Mouse (Mus musculus) liver, adult 2 months (tissue): ENCODE measurements around the gene Afdn. TPM values are rescaled to one million over a fixed set of nuclear protein-coding genes. Genes with fewer than 3 reads are reported as not detected.
"Not testable (repeated sequence)": the region's sequence is repeated elsewhere in the genome, so short reads cannot be mapped to it uniquely, and the experiment has no call there.

Experiments used
- DNase-seq: peaks from one replicate; pipeline ENCODE4 v3.0.0-alpha.2; 2011; ENCODE audit warnings: low read depth, low spot score; ENCODE audit errors: extremely low read depth
- H3K27ac ChIP-seq: fragments of 200-500 bp; replicated peaks from 2 replicates; pipeline ENCODE4 v1.5.1; 2012; ENCODE audit warnings: low read depth, mild to moderate bottlenecking, control low read depth, inconsistent platforms, low read length; ENCODE audit not compliant: insufficient read depth
- H3K27me3 ChIP-seq: fragments of 200-500 bp; 2 replicates; pipeline ENCODE4 v1.6.1; 2012; ENCODE audit warnings: mild to moderate bottlenecking, moderate library complexity, low read length, inconsistent platforms; ENCODE audit not compliant: control insufficient read depth, insufficient read depth
- H3K36me3 ChIP-seq: fragments of 200-500 bp; 2 replicates; pipeline ENCODE4 v1.6.1; 2012; ENCODE audit warnings: low read length, inconsistent platforms; ENCODE audit not compliant: control insufficient read depth, insufficient read depth
- H3K4me1 ChIP-seq: fragments of 200-500 bp; 2 replicates; pipeline ENCODE4 v1.6.1; 2011; ENCODE audit warnings: low read length; ENCODE audit not compliant: control insufficient read depth, insufficient read depth
- H3K4me3 ChIP-seq: fragments of 200-500 bp; 2 replicates; pipeline ENCODE4 v1.5.1; 2011; ENCODE audit warnings: low read depth, mild to moderate bottlenecking, control low read depth, low read length, moderate library complexity; ENCODE audit not compliant: insufficient read depth
- H3K79me2 ChIP-seq: fragments of 200-500 bp; 2 replicates; pipeline ENCODE4 v1.6.1; 2012; ENCODE audit warnings: inconsistent platforms, mild to moderate bottlenecking, low read length, moderate library complexity; ENCODE audit not compliant: control insufficient read depth, insufficient read depth
- H3K9ac ChIP-seq: fragments of 200-500 bp; 2 replicates; pipeline ENCODE4 v1.6.1; 2012; ENCODE audit warnings: low read depth, mild to moderate bottlenecking, control low read depth, inconsistent platforms, low read length
- CTCF ChIP-seq: fragments of 200-500 bp; IDR thresholded peaks from 2 replicates; pipeline ENCODE4 v1.5.1; 2011; ENCODE audit warnings: low read depth, low read length, control low read depth
- POLR2A ChIP-seq: fragments of 200-500 bp; IDR thresholded peaks from 2 replicates; pipeline ENCODE4 v1.6.1; 2011; ENCODE audit warnings: low read length, control low read depth; ENCODE audit not compliant: insufficient read depth; ENCODE audit errors: extremely low read depth
- WGBS: fragments of 180-500 bp; shearing (Covaris S2); methylation state at CpG from one replicate; pipeline ENCODE4 v1.1.7; 2018; 5-methylcytosine and 5-hydroxymethylcytosine counted together
- polyA plus RNA-seq: library from polyadenylated mRNA; depleted of rRNA; stranded (reverse); fragments of >200 nt; gene quantifications from 2 replicates; pipeline ENCODE4 v1.2.3, GENCODE M21; 2012
- total RNA-seq: library from RNA; depleted of rRNA; stranded (reverse); fragments of >200 nt; gene quantifications from 2 replicates; pipeline ENCODE4 v1.2.3, GENCODE M21; 2014

The Afdn gene
- total and polyA plus RNA-seq, 2 experiments, result 15.9 to 41.3 TPM

- no peak for TF ChIP-seq POLR2A
- H3K4me1 ChIP-seq, result peaks cover 20% of the 10 kb centered on the region
- H3K4me3 ChIP-seq, result no peak overlapping the region
- H3K27me3 ChIP-seq, result no peaks in the 10 kb centered on the region
- 21% methylated on average over 2 of the region's 2 CpGs for WGBS
- H3K79me2 ChIP-seq, result no peaks in the 10 kb centered on the region
- peaks cover 9% of the 10 kb centered on the region for H3K36me3 ChIP-seq
- H3K27ac ChIP-seq, result peak overlapping the region; percentile 8; the same call in 1 of the 2 replicates
- no peak overlapping the region for H3K9ac ChIP-seq
- DNase-seq, result peak; percentile 79
These were observed 65.1 kb downstream of the Afdn start for GRCm38 (mm10) chr17:13825421-13825820.

GRCm38 (mm10) chr17:13830234-13830633, 69.9 kb downstream of the Afdn start:
- Histone ChIP-seq H3K79me2 (no peaks in the 10 kb centered on the region; the same call in 1 of the 2 replicates), H3K4me3 (no peak overlapping the region), H3K27me3 (no peaks in the 10 kb centered on the region), H3K27ac (no peak overlapping the region), H3K9ac (no peak overlapping the region), H3K36me3 (peaks cover 29% of the 10 kb centered on the region), H3K4me1 (peaks cover 5% of the 10 kb centered on the region)
- TF ChIP-seq CTCF (no peak), POLR2A (no peak)
- no peak for DNase-seq
- 100% methylated on average over 1 of the region's 1 CpGs for WGBS

GRCm38 (mm10) chr17:13830636-13831341, 70.5 kb downstream of the Afdn start:
- no peak overlapping the region for H3K27ac ChIP-seq
- peaks cover 3% of the 10 kb centered on the region for H3K4me1 ChIP-seq
- peaks cover 34% of the 10 kb centered on the region for H3K36me3 ChIP-seq
- WGBS, result 97% methylated on average over 1 of the region's 1 CpGs
- H3K79me2 ChIP-seq, result no peaks in the 10 kb centered on the region; the same call in 1 of the 2 replicates
- no peaks in the 10 kb centered on the region for H3K27me3 ChIP-seq
- H3K9ac ChIP-seq, result no peak overlapping the region
- TF ChIP-seq POLR2A (no peak), CTCF (peak; percentile 57)
- no peak overlapping the region for H3K4me3 ChIP-seq
- peak; percentile 63 for DNase-seq

GRCm38 (mm10) chr17:13835876-13836275, 75.5 kb downstream of the Afdn start:
- Histone ChIP-seq H3K9ac (no peak overlapping the region), H3K27me3 (no peaks in the 10 kb centered on the region), H3K27ac (no peak overlapping the region), H3K79me2 (no peaks in the 10 kb centered on the region; the same call in 1 of the 2 replicates), H3K4me3 (no peak overlapping the region), H3K36me3 (peaks cover 38% of the 10 kb centered on the region), H3K4me1 (no peaks in the 10 kb centered on the region)
- peak; percentile 35 for DNase-seq
- WGBS, result 77% methylated on average over 4 of the region's 4 CpGs
- TF ChIP-seq CTCF (peak; percentile 27; the same call in 1 of the 2 replicates), POLR2A (no peak)

- H3K36me3 ChIP-seq, result peaks cover 49% of the 10 kb centered on the region
- TF ChIP-seq CTCF (peak; percentile 36; the same call in 1 of the 2 replicates), POLR2A (no peak)
- no peaks in the 10 kb centered on the region; the same call in 1 of the 2 replicates for H3K79me2 ChIP-seq
- peak; percentile 17 for DNase-seq
- H3K9ac ChIP-seq, result no peak overlapping the region
- no peak overlapping the region for H3K27ac ChIP-seq
- 92% methylated on average over 2 of the region's 2 CpGs for WGBS
- no peaks in the 10 kb centered on the region for H3K27me3 ChIP-seq
- no peak overlapping the region for H3K4me3 ChIP-seq
- no peaks in the 10 kb centered on the region for H3K4me1 ChIP-seq
These were observed 89.8 kb downstream of the Afdn start for GRCm38 (mm10) chr17:13850175-13850574.

- H3K79me2 ChIP-seq, H3K27ac ChIP-seq, H3K27me3 ChIP-seq, H3K4me1 ChIP-seq, DNase-seq, H3K9ac ChIP-seq, H3K4me3 ChIP-seq: not testable (repeated sequence)
- peaks cover 51% of the 10 kb centered on the region for H3K36me3 ChIP-seq
- WGBS, result 93% methylated on average over 7 of the region's 7 CpGs
These were observed 93.5 kb downstream of the Afdn start for GRCm38 (mm10) chr17:13853883-13854282.
